Mouse (Mus musculus): ENCODE measurements at regions not wholly inside any gene's neighbourhood (a gene's known extent, or its start where the extent isn't known, plus 50 kb on each side); places are given as distances from the start of the nearest gene placed in this dataset.

DNA sequence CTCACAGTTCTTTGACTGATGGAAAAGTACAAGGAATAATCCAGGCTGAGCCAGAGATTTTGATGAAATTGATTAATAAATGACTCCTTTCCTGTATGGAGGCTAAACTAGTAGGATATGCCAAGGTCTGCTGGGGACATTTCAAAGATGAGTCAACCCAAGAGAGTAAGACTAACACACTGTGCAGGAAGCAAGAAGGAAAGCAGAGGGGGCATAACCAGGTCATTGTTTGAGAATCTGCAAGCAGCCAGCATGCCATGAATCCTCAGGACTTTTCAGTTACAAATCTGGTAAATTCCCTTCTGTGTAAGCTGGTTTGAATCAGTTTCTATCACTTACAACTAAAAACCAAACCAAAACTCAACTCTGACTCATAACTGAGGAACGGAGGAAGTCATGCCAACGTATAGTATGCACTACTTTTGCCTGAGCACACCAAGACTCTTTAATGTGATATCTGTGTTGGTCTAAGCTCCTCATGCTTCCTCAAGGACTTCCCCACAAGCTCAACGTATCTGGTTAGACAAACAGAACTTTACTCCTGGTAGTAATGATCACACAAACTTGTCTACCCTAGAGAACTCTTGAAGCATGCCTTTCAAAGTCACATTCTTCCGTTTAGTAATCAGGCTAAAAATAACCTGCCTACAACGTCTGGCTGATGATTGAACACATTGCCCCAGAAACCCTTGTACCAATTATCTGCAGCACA lies 314.0 kb upstream of the Adamts9 start:
- TF ChIP-seq POLR2A (IDR thresholded peaks at IDR 0.05; ENCODE audit: borderline replicate concordance, insufficient read depth, low read length) (no peak), CTCF (IDR thresholded peaks at IDR 0.05; ENCODE audit: borderline replicate concordance, insufficient read depth, low read depth, low read length) (no peak)

Data from cerebellum, adult 2 months (tissue).